Mouse (Mus musculus) thymus, postnatal 10 days (tissue): ENCODE results near the gene Vangl1.
"Not testable (repeated sequence)": the region's sequence is repeated elsewhere in the genome, so short reads cannot be mapped to it uniquely, and the experiment has no call there.

Experiments
- DNase-seq, 2 experiments: peaks; one replicate each; pipeline ENCODE4 v3.0.0; 2021; ENCODE audit warnings: low spot score in 2 of 2

The Vangl1 gene

DNA sequence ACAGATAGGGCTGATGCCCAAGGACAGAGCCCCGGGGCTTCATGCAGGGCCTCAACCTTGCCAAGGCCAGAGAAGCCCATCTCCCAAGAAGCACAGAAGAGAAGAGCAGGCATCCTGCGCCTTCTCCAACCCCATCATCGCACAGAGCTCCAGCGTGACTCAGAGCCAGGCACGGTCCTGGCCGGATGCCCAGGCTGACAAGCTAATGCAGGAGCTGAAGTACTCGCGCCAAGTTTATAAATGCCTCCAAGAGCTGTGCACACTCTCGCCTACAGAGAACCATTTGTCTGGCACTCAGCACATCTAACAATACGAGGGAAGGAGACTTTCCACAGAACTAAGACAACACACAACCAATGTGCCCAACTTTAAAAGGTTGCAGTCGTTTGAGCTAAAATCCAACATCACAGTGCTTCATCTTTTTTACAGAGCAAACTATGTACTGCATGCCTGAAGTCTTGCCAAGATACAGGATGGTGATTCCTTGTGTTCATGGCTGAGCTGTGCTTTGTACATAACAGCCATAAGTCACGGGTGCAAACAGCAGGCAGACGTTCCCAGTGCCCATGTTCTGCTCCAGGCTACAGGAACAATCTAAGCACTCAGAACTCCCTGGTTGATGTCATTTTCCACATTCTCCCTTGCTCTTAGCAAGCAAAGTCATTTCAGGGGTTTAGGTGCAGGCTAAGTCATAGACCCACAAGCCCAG lies 35.1 kb downstream of the Vangl1 start:
- DNase-seq: no peak

DNA sequence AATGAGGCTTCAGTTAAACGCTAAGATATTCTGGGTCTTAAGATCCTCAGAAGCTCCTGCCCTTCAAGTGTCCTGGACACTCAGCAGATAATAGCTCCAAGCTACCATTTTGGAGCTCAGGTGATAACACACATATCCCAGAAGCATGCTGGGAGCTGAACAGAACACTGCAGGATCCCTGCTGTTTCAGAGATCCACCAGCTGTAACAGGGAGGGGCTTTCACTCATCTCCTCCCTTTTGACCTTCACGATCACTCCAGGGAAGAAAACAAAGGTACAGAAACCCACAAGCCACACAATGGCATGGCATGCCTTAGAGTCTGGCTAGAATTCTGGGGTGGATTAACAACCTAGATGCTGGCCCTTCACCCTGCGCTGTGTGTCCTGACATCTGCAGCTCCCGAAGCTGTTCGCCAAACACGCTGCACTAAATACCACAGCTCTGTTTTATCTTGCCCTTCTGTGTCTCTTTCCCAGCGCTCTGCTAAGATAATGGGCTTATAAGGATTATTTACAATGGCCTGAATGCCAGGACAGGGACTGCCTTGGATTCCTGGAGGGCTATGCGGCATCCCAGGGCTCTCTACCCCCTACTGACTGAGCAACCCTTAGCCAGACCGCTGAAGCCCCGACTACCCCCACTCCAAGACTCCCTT lies 36.8 kb downstream of the Vangl1 start:
- no peak for DNase-seq

DNA sequence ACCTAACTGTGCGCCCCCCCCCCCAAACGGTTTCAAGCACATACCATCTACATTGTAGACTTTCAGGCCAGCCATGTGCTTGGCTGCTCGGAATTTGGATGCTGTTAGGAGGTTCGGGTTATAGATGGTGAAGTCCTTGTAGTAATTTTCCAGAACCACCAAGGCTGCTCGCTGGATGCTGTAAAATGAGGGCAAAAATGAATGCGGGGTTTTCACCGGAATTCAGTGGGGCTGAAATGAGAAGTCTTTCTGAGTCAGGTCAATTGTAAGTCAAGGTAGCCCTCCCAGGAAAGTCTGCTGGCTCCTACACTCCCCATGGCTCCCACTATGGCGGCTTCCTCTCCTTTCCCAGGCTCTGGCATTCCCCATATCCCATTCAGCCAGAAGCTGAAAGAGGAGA lies 37.7 kb downstream of the Vangl1 start:
- DNase-seq: no peak

DNA sequence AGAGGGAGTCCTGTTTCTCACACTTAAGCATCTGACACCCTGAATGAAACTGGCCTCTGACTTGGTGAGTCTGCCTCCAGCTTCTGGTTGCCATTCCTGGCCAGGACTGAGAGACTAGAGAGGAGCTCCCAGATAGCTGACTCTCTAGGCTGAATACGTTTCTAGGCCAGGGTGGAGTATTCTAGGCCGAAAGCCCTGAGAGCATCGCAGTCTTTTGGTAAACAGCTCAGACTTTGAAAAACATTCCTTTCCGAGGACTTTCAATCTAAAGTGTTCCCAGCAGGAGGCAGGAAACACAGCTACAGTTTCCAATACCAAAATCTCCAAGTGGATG lies 38.2 kb downstream of the Vangl1 start:
- DNase-seq: no peak

DNA sequence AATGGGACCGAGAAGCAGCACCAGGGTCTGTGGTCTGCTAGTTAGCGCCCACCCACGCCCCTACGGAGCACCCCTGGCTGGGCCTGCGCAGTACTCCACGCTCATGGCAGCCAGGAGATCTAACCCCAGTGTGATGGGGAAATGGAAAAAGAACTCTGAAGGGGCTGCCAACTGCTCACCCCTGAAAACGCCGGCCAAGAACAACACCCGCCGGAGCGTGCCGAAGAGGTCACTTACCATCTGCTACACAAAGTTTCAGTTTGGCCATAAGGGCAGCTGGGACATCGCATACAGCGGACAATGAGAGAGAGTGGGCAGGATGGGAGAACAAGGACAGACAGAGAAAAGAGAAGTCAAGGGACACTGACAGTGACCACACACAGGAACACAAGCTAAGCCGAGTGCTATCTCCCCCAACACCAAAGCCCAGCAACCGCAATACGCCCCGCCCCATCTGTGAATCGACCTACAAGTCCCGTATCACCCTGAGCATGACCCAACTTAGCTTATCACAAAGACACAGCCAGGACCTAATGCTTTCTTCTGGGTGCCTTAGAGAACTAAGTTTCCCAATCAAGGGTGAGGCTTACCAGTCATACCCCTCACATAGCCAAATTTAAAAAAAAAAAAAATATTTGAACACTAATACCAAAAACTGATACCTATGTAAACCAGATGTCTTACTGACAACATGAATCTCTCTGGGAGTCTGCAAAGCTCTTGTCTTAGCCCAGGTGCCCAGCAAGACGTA lies 38.8 kb downstream of the Vangl1 start:
- no peak for DNase-seq

DNA sequence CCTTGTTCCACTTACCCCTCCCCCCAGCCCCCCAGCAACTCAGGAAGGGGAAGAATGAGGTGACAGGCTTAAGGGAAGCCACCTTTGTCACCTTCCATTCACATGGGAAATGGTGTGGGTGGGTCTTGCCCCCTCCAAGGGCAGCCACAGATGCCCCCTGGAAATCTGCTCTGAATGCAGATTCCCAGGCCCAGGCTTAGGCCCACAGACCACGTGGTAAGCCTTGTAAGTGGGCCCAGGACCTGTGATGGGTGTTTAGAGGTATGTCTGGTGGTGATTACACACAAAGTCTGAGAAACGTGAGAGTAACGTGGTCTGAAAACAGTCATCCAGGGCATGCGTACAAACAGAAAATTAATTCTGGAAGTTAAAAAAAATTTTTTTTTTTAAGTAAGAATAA lies 39.6 kb downstream of the Vangl1 start:
- DNase-seq: no peak

DNA sequence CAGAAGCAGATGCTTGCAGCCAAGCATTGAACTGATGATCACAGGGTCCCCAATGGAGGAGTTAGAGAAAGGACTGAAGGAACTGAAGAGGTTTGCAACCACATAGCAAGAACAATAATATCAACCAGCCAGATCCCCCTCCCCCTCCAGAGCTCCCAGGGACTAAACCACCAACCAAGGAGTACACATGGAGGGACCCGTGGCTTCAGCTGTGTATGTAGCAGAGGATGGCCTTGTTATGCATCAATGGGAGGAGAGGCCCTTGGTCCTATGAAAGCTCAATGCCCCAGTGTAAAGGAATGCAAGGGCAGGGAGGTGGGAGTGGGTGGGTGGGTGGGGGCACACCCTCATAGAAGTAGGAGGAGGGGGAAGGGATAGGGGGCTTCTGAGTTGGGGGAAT lies 40.6 kb downstream of the Vangl1 start:
- not testable (repeated sequence) for DNase-seq

DNA sequence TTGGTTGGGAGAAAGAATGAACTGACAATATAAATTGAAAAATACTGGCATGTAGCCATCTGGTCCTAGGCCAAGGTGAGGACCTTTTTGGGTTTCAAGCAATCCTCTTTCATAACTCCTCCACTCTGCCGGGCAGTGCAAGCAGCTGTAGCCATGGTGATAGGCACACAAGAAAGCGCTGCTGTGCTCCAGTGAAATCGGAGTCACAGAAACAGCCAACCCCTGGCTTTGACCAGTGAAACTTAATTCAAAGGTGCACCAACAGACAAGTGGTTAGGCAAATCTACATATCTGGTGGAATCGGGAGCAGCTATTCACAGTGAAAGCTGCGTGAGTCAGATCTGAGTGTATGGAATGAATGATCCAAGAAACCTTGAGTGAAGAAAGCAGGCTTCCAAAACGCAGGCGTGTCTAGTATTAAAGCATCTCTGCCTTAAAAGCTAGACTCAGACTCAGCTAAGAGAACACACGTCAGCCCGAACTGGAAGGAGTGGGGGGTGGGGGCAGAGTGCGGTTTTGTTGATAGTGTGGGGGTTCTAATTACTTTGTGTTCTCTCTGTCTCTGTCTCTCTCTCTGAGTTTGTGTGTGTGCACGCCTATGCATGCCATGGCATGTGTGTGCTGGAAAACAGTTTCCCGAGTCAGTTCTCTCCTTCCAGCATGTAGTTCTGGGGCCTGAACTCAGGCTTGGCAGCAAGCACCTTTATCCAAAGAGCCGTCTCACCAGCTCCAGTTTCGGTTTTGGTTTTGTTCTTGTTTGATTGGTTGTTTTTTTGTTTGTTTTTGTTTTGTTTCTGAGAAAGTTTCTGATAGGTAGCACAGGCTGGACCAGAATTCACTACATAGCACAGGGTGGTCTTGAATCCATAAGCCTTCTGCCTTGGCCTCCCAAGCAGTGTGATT lies 44.8 kb downstream of the Vangl1 start:
- DNase-seq: no peak

DNA sequence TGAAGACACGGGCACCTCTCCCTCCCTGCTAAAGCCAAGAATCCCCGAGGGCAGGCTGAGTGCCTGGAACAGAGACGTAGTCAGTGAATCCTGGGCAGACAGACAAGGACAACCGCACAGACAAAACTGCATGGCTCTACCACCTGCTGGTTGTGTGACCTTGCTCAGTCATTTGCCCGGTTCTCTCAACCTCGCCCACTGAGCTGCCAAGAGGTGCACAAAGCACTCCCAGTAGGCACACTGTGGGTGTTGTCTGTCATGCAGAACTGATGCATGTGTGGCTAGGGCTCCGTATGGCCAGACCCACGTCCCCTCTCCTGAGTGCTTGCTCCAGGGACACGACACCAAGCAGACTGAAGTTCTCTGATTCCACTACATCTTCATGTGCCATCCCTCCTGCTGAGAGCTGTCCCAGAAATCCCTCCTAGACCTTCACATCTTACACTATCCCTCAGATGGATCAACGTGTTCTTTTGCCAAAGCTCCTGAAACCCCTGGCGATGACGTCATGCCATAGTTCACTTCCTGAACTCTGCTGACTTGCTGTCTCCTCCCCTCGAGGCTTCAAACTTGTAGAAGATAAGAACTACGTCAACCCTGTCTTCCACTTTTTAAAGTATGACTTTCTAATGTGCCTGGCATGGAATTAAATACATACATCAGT lies 45.6 kb downstream of the Vangl1 start:
- no peak for DNase-seq

DNA sequence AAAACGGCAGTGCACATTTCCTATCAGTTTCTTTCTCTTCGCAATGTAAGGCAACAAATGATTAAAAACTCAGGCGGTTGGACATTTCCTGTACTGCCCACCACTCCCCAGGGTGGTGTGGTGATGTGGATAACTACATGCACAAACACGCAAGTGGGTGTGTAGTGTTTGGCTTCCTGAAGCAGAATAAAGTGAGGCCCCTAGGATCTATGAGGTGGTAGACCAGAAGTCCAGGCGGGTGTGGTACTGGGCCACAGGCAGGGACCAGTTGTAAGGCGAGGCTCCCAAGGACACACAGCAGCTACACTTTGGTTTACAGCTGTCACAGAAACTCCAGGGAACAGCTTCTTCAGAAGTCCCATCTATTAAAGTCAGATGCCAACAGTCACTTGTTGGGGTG lies 46.8 kb downstream of the Vangl1 start:
- no peak for DNase-seq

DNA sequence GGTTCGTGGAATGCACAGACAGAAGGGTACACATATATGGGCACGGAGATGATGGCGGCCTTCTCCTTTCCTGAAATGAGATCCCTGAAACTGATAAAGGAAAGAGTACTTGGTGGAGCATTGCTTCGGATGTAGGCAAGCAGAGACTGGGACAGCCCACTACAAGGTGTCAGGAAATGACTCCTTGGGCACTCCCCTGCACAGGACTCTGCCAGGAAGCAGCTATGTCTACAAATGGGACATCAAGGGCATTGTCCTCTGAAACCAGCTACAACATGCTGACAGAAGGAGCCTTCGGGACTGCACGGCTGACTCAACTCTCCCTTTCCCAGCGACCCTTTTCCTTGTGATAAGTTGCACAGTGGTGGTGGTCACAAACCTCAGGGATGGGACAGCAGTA lies 47.8 kb downstream of the Vangl1 start:
- DNase-seq: no peak

DNA sequence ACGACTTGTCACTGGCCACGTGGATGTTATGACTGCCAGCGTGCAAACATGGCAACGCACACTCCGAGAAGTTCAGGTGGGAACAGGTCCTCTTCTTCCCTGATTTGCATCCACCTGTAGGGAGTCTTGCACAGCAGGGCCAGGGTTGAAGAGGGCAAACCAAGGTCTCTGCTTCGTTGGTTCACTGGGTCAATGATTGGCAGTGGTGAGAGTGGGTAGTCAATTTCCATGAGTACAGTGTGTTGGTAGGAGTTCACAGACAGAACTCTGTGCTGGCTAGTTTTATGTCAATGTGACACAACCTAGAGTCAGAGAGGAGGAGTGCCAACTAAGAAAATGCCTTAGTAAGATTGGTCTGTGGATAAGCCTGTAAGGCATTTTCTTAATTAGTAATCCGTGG lies 50.4 kb downstream of the Vangl1 start:
- DNase-seq: no peak

DNA sequence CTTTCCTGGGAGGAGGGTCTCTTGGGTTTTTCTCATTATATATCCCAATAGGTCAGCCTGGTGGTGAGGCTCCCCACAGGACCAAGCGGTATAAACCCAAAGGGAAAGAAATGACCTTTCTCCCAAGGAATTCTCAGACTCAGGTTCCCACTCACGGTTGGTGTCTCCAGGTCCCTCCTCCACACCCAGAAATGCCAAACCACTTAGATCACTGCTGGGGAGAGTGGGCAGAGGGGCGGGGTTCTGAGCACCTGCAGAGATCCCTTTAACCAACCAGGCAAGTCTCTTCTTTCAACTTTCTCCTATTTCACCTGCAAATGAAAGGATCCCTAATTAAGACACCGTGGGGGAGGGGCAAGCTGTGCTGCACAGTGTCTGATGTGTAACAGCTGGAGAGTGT lies 51.6 kb downstream of the Vangl1 start:
- no peak for DNase-seq

DNA sequence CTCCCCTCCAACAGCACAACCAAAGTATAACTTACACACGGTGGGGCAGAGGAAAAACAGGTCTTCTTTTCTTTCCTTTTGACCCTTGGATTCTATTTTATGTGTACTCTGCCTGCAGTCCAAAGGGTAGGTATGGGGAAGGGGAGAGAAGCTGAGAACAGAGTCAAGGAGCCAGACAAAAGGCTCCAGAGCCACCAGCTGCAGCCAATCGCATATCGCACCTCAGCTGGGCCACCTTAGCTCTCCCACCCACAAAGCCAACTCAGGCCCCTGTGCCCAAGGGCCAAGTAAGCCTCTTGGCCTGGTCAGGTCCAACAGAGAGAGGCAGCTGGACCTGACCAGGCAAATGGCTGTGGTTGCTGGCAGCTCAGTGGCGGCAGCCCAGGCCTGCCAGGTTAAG lies 52.0 kb downstream of the Vangl1 start:
- DNase-seq: no peak

DNA sequence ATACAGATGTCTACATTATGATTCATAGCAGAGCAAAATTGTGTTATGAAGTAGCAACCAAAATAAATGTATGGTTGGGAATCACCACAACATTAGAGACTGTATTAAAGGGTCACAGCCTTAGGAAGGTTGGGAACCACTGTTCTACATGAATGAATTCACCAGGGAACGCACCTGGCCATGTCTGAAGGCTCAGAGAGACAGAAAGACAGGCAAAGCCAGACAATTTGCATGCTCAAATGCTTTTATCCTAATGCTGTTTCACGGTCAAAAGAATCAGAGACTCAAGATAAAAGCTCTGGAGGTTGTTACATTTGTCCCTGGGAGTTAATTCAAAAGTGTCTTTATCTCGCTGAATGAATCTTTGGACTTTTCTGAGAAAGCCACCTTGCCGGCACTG lies 52.6 kb downstream of the Vangl1 start:
- DNase-seq: no peak

DNA sequence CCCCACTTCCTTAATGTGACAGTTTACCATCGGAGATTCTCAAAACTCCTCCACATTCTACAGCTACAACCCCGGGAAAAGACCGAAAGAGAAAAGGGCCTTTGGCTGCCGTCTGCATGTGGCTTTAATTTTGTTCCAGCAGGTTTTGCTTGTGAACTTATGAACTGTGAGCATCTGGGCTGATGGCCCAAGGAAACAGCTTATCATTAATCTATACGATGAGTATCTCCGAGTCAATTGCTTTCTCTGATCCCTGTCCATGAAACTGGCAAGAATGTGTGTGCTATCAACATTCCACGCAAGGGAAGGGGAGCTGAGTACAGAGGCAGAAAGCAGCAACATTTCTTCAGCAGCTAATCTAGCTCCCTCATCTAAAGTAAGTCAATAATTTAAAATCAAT lies 54.6 kb downstream of the Vangl1 start:
- DNase-seq: no peak

DNA sequence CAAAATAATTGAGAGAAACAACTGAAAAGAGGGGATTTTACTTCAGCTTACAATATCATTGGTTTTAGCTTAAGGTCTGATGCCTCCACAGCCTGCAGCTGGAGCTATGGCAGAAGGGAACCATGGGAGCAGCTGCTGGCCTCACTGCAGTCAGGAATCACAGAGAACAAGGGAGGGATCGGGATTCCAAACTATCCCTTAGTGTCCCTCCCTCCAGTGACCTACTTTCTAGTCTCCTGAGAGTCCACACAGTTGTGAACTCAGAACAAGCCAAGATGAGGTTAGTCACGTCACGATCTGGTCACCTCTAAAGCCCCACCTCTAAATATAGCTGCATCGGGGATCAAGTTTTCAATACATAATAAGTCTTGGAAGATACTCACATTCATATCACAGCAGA lies 57.3 kb downstream of the Vangl1 start:
- DNase-seq: no peak

DNA sequence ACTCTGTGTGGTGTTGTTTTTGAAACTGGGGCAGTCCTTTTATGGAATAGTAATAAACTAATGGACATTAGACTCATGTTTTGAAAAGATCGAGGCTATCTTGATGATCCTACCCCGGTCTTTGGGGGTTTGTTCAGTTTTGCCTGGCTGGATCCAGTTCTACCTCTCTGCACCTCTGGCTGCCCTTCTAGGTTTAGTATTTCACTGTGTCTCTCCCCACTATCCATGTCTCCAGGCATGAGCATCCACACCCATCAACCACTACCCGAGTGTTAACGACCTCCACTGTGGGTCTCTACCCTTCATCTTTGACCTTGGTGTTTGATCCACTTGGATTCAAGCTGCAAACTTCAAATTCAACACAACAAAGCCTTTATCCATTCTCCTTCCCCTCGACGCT lies 58.1 kb downstream of the Vangl1 start:
- DNase-seq: no peak

DNA sequence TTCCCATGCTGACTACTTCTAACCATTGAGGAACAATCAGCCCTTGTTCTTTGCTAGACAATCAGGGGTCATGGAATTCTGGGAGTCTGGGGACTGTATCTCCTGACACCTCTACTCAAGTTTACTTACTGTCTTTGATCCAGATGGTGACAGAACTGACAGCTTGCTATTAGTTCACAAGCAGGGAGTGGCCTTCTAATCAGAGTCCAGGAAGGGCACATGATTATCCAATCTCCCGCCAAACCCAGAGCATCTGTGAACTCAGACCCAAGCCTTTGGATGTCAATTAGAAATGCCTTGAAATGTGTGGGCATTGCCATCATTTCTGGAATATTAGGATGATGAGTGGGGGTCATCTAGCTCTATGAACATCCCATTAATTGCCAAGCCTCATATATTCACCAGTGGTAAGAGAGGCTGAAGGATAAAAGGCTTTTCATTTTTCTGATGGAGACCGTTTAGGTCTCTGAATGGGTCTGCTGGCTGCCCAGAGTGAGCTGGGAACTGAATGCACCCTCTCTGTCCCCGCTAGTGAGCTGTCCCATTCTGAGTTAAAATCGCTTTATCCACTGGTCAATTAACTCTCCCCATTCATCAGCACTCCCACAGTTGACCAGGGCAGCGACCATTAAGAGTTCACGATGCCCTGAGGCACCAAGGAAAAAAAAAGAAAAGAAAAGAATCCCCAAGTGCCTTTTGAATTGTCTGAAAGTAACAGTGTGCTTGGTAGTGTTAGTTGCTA lies 58.7 kb downstream of the Vangl1 start:
- DNase-seq: no peak

DNA sequence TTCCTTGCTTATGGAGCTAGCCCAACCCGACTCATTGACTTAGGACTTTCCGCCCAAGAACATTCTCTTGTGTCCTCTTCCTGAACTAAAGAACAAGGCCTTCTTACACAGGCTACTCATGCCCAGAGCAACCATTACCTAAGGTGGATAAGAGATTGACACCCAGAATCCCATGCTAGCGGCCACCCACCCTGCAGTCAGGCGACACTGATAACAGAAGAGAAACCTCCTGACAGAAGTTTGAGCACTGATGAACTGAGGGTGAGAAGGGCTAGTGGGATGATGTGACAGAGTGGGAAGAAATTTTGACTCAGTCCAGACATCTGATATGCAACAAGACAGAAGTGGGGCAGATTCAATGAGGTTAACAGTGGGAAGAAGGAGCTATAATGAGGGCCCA lies 60.1 kb downstream of the Vangl1 start:
- no peak for DNase-seq

DNA sequence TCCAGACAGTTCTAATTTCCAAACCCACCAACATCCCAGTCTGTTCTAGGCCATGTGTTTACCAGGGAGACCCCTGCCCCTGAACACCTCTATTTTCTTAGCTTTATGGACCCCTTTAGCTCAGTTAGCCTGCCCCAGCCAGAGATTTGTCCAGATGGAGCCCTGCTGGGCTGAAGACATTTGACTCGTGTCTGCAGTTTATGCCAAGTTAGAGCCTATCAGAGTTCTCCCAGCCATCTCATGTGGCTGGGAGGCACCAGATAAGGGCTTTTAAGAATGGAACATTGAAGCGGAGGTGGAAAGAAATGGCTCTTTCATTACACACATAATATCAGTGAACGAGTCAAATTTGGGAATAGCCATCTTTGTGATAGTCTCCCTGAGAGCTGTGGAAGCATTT lies 61.0 kb downstream of the Vangl1 start:
- DNase-seq: no peak
